Mouse (Mus musculus) midbrain, embryonic 16.5 days (tissue): ENCODE measurements at regions not wholly inside any gene's neighbourhood (a gene's known extent, or its start where the extent isn't known, plus 50 kb on each side); places are given as distances from the start of the nearest gene placed in this dataset.

Experiments
- ATAC-seq: fragments of 200-750 bp; cut with Nextera tagmentation; 2 replicates; pipeline ENCODE4 v1.8.0; 2017; ENCODE audit warnings: moderate TSS enrichment
- H3K27ac ChIP-seq: fragments of 300-500 bp; sonication (generic); 2 replicates; pipeline ENCODE4 v1.5.1; 2014; ENCODE audit warnings: mild to moderate bottlenecking, low read length, mixed read lengths
- H3K27me3 ChIP-seq: fragments of 300-500 bp; sonication (generic); 2 replicates; pipeline ENCODE4 v1.6.1; 2014; ENCODE audit warnings: low read depth, low read length, mixed read lengths; ENCODE audit not compliant: control insufficient read depth, insufficient read depth
- H3K36me3 ChIP-seq: fragments of 300-500 bp; sonication (generic); 2 replicates; pipeline ENCODE4 v1.6.1; 2014; ENCODE audit warnings: mild to moderate bottlenecking, low read length, moderate library complexity, mixed read lengths; ENCODE audit not compliant: control insufficient read depth, insufficient read depth
- H3K4me1 ChIP-seq: fragments of 300-500 bp; sonication (generic); 2 replicates; pipeline ENCODE4 v1.6.1; 2014; ENCODE audit warnings: mild to moderate bottlenecking, low read length, mixed read lengths; ENCODE audit not compliant: control insufficient read depth, insufficient read depth
- H3K4me2 ChIP-seq: fragments of 300-500 bp; sonication (generic); 2 replicates; pipeline ENCODE4 v1.6.1; 2014; ENCODE audit warnings: mild to moderate bottlenecking, low read length, mixed read lengths
- H3K4me3 ChIP-seq: fragments of 300-500 bp; sonication (generic); 2 replicates; pipeline ENCODE4 v1.5.1; 2014; ENCODE audit warnings: low read depth, mild to moderate bottlenecking, low read length, moderate library complexity, mixed read lengths
- H3K9ac ChIP-seq: fragments of 300-500 bp; sonication (generic); 2 replicates; pipeline ENCODE4 v1.6.1; 2014; ENCODE audit warnings: low read depth, low read length, mixed read lengths
- H3K9me3 ChIP-seq: fragments of 300-500 bp; sonication (generic); replicated peaks from 2 replicates; pipeline ENCODE4 v1.6.1; 2014; ENCODE audit warnings: mild to moderate bottlenecking, low read length, mixed read lengths; ENCODE audit not compliant: control insufficient read depth, poor library complexity, severe bottlenecking
- WGBS: fragments of 180-500 bp; shearing (Covaris S2); extraction: QIAGEN DNeasy Blood & Tissue Kit; methylation state at CpG from one replicate; pipeline ENCODE4 v1.1.7; 2014; 5-methylcytosine and 5-hydroxymethylcytosine counted together

DNA sequence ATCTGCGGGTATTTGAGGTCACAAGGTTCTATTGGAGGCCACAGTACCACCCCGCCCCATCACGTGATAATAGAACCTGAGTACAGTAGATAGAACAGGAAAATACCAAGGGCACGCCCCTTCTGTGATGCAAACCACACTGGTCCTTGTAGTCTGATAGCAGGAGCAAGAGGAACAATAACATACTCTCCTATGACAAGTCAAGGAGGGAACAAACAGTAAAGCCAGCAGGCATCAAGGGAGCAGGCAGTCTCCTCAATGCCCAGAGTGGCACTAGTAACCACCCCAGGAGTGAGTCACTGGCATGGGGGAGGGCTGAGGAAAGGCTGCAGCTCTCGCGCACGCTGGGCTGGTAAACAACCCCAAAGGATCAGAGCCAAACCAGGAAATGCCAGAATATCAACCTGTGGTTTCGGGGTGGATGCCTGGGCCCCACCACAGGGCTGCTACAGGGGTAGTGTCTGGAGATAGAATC lies 150.5 kb upstream of the Tmc1 start:
- Histone ChIP-seq H3K4me1 (no peaks in the 10 kb centered on the region), H3K27ac (no peak overlapping the region), H3K27me3 (no peaks in the 10 kb centered on the region), H3K4me3 (no peak overlapping the region), H3K9me3 (no peaks in the 10 kb centered on the region), H3K9ac (no peak overlapping the region), H3K36me3 (no peaks in the 10 kb centered on the region), H3K4me2 (no peak overlapping the region)
- 87% methylated on average over 8 of the region's 8 CpGs for WGBS
- ATAC-seq, result no peak

DNA sequence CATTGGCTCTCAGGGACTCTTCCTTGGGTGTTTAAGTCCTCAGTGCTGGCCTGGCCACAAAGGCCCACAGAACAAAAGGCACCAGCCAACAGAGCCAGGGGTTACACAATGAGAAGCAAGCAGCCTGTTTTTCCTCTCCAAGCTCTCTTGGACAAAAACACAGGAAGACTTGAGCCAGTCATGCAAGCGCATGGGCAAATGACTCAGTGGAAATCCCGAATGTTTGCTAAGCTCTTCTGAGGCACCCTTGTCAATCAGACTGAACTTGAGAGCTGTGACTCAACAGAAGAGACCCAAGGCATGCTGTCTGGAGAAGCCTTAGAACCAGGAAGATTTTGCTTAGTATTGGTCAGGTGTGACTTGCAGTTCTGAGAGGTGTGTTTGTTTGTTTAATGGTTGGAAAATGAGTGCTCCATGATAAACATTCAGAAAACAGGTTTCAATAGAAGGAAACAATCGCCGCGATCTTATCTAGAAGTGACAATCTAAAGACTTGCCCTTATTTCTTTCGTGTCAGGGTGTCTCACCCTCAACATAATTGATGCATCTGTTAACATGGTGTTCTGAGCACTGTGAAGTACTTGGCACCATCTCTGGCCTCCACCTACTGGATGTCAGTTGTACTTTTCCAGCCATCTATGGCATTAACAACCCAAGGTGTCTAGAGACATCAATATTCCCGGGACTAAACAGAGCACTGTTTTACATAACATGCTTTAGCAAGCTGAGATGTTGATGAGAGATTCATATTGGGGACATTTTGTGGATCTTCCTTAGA lies 124.0 kb upstream of the Tmc1 start:
- Histone ChIP-seq H3K27ac (no peak overlapping the region), H3K9ac (no peak overlapping the region), H3K27me3 (no peaks in the 10 kb centered on the region), H3K36me3 (no peaks in the 10 kb centered on the region), H3K4me2 (no peak overlapping the region), H3K4me1 (no peaks in the 10 kb centered on the region), H3K4me3 (no peak overlapping the region), H3K9me3 (no peaks in the 10 kb centered on the region)
- ATAC-seq, result no peak
- 77% methylated on average over 7 of the region's 7 CpGs for WGBS

GRCm38 (mm10) chr19:21068381-21068780 lies 114.4 kb upstream of the Tmc1 start:
- WGBS, result 90% methylated on average over 7 of the region's 7 CpGs
- H3K9ac ChIP-seq, result no peak overlapping the region

DNA sequence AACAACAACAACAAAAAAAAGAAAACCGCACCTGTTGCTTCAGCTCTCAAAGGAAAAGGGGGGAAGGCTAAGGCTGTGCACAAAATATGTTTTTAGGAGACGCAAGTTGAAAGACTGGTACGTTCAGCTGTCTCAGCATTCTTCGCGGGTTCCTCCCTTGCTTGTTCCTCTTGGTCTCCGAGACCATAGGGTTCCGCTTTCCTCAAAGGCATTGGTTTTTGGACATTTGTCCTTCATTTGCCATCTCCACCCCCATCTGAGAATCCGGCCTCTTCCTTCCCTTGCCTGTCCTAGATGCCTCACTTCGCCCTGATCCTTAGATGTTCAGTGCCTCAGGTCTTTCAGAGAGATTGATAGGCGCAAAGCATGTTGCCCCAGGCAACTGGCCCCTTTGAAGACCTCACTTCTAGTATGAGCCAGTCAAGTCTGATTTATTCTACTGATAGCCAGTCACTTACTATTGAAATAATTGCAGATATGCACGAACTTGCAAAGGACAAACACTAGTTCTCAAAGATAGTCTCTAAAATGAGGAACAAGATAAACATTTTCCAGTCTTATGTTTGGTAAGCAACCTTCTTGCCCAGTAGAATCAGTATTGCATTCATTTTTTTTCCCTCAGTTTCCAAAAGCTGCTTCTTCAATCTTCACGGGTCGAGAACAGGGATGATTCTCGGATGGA lies 112.6 kb upstream of the Tmc1 start:
- no peaks in the 10 kb centered on the region for H3K9me3 ChIP-seq
- no peak overlapping the region for H3K4me2 ChIP-seq
- no peak for ATAC-seq
- no peak overlapping the region for H3K9ac ChIP-seq
- 87% methylated on average over 14 of the region's 14 CpGs for WGBS
- no peak overlapping the region for H3K4me3 ChIP-seq
- H3K36me3 ChIP-seq, result no peaks in the 10 kb centered on the region
- H3K27ac ChIP-seq, result no peak overlapping the region
- H3K4me1 ChIP-seq, result no peaks in the 10 kb centered on the region
- H3K27me3 ChIP-seq, result no peaks in the 10 kb centered on the region

More at GRCm38 (mm10) chr19:21068381-21068780, 114.4 kb upstream of the Tmc1 start:
- no peak overlapping the region for H3K4me3 ChIP-seq
- no peaks in the 10 kb centered on the region for H3K9me3 ChIP-seq
- H3K36me3 ChIP-seq, result no peaks in the 10 kb centered on the region
- H3K4me1 ChIP-seq, result no peaks in the 10 kb centered on the region
- H3K4me2 ChIP-seq, result no peak overlapping the region
- ATAC-seq, result no peak
- no peak overlapping the region for H3K27ac ChIP-seq
- no peaks in the 10 kb centered on the region for H3K27me3 ChIP-seq

- no peaks in the 10 kb centered on the region for H3K9me3 ChIP-seq
- H3K9ac ChIP-seq, result no peak overlapping the region
- H3K36me3 ChIP-seq, result no peaks in the 10 kb centered on the region
- H3K27me3 ChIP-seq, result no peaks in the 10 kb centered on the region
- no peaks in the 10 kb centered on the region for H3K4me1 ChIP-seq
- H3K4me2 ChIP-seq, result no peak overlapping the region
- ATAC-seq, result no peak
- no peak overlapping the region for H3K27ac ChIP-seq
- 89% methylated on average over 3 of the region's 3 CpGs for WGBS
- no peak overlapping the region for H3K4me3 ChIP-seq
Observed at GRCm38 (mm10) chr19:21064902-21065301, 110.9 kb upstream of the Tmc1 start.

DNA sequence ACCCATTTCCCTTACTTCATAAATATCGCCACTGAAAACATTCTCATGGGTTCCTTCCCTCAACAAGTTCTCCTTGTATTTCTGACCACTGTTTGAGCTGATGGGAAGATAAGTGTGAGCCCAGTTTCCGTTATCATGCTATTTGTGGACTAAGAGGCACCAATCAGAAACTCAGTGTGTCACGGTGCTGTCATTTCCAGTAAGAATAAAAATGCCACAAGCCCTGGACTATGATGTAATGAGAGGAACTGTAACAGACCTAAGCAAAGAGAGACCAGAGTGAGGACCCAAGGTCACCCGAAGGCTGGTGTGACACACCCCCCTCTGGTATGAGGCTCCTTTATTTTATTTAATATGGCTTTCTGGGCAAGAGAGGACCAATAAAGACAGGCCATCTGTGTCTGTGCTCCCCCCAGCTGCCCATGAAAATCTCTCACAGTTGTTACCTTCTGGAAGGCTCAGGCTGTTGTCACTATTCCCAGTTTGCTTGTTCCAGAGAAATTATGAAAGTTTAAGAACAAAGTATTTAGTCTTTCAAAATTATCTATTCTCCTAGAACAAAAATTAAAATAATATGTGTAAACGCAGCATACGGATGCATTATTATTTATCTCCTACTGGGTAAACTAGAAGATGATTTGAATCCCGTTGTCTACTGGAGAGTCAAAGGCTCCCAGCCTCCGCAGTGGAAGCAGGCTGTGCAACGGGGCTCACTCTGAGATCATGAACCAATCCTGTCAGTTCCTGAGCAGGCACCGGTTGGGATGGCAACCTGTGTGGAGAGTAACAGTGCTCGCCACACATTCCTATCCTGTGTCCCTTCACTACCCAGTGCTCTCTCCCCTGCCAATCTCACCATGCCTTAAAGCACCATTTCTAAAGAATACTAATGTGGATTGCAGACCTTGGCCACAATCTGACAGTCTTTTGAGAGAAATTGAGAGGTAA lies 99.9 kb upstream of the Tmc1 start:
- Histone ChIP-seq H3K9me3 (no peaks in the 10 kb centered on the region), H3K27me3 (no peaks in the 10 kb centered on the region), H3K4me1 (0 out of 2 replicates have a peak, but pooled peaks cover 3% of the 10 kb centered on the region), H3K36me3 (no peaks in the 10 kb centered on the region), H3K4me3 (no peak overlapping the region), H3K4me2 (no peak overlapping the region), H3K27ac (no peak overlapping the region), H3K9ac (no peak overlapping the region)
- peak; percentile 93 for ATAC-seq
- 65% methylated on average over 11 of the region's 11 CpGs for WGBS

GRCm38 (mm10) chr19:21052771-21053170 lies 98.8 kb upstream of the Tmc1 start:
- no peaks in the 10 kb centered on the region for H3K36me3 ChIP-seq
- H3K4me3 ChIP-seq, result no peak overlapping the region
- H3K27me3 ChIP-seq, result no peaks in the 10 kb centered on the region
- no peak overlapping the region for H3K27ac ChIP-seq
- no peak for ATAC-seq
- H3K4me2 ChIP-seq, result no peak overlapping the region
- H3K9ac ChIP-seq, result no peak overlapping the region
- H3K9me3 ChIP-seq, result no peaks in the 10 kb centered on the region
- 0 out of 2 replicates have a peak, but pooled peaks cover 3% of the 10 kb centered on the region for H3K4me1 ChIP-seq
- 95% methylated on average over 3 of the region's 3 CpGs for WGBS

DNA sequence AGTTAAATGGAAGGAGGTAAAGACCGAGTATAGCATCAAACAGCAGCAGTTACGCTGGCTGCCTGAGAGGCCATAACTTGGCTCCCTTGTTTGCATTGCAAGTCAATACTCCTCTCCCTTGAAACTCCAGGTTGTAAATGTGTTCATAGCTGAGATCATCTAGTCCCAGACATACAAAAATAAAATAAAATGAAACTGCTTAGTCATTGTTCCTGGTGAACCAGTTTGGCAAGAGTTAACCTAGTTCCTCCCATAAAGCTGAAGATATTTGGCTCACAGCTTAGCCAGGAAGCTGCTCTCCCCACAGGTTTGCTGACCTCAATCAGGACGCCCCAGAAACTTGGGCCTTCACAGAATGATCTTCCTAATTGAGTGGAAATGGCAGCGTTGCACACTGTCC lies 97.9 kb upstream of the Tmc1 start:
- no peaks in the 10 kb centered on the region for H3K36me3 ChIP-seq

More for the DNA sequence above, 97.9 kb upstream of the Tmc1 start:
- H3K4me1 ChIP-seq, result 0 out of 2 replicates have a peak, but pooled peaks cover 3% of the 10 kb centered on the region
- 85% methylated on average over 4 of the region's 4 CpGs for WGBS
- no peaks in the 10 kb centered on the region for H3K27me3 ChIP-seq
- no peak for ATAC-seq
- H3K9ac ChIP-seq, result no peak overlapping the region
- H3K4me2 ChIP-seq, result no peak overlapping the region
- no peaks in the 10 kb centered on the region for H3K9me3 ChIP-seq
- H3K27ac ChIP-seq, result no peak overlapping the region
- H3K4me3 ChIP-seq, result no peak overlapping the region
